Mouse (Mus musculus): Measurements from ENCODE around the gene Slc25a19.

Slc25a19 gene

DNA sequence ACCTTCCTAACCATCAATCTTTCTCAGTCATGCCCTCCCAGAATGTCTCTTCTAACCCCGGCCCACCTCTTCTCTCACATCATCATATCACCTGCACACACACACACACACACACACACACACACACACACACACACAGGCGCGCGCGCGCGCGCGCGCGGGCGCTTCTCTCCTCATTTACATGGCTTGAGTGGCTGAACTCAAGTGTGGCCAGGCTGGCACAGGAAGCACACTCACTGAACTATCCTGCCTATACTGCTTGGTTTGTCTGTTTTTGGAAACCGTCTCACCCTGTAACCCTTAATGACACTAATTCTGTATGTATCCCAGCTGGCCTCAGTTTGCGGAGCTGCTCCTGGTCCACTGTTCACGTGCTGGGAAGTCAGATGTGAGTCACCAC, 27.4 kb downstream of the Slc25a19 start:
- DNase-seq (ENCODE audit: extremely low spot score, low spot score) = no peak

DNA sequence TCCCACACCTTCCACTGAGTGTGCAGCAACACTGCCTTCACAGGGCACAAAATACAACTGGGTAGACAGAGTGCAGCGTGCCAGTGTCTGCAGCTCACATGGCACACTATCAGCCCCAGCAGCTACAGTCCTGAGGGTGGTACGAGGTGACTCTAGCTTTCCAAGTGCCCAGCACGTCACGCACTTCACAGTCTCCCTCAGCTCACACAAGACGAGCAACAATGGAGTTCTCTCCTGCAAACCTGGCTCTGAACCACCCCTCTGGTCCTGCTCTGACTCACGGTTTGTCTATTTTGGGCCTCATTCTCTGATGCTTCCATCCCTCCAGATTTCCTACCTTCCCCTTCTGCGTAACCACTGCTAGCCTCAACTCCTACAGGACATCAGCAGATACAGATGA, 28.4 kb downstream of the Slc25a19 start:
- DNase-seq (ENCODE audit: extremely low spot score, low spot score) = no peak

DNA sequence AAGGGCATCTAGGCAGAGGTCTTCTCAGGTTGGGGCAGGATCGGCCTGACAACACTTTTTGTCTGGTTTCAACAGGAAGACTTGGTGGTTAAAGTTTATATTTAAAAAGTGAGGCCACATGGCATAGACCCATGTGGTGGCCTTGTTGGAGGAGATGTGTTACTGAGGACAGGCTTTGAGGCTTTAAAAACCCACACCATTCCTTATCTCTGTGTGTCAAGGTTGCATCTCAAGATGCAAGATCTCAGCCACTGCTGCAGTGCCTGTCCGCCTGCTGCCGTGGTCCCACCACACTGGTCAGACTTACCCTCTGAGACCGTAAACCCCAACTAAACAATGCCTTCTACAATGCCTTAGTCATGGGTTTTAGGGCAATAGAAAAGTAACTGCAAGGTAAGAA, 29.8 kb downstream of the Slc25a19 start:
- no peak for DNase-seq (ENCODE audit: extremely low spot score, low spot score)

DNA sequence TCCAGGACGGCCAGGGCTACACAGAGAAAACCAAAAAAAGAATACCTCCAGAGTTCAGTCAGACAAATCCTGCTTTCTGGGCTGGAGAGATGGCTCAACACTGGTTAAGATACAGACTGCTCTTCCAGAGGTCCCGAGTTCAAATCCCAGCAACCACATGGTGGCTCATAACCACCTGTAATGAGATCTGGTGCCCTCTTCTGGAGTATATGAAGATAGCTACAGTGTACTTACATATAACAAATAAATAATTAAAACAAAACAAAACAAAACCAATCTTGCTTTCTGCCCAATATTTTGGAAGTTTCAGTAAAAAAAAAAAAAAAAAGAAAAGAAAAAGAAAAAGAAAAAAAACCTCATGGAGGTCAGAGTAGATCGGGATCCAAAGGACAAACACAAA, 32.9 kb downstream of the Slc25a19 start:
- no peak for DNase-seq (ENCODE audit: extremely low spot score, low spot score)

DNA sequence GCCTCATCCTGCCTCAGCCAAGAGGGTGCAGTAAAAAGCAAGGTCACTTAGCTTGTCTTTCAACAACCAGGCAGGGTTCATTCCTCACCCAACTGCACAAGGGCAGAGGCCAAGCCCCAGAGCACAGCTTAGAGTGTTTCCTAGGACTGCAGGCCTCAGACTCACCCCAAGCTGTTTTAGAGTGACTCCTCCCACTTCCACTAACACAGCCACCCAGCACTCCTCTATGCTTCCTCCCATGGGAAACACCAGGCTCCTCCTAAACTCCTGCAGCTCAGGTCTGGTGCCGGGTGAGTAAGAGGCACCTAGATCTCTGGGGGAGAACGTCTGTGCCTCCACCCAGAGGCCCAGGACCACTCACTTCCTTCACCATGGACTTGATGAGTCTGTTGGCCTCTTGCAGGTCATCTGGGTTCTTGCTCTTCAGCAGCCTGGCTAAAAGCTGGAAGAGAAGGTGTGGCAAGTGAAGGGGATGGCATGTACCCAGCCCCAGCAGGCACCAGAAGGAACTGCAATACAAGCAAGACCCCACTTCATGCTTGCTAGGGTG, 37.5 kb downstream of the Slc25a19 start:
- no peak for DNase-seq (ENCODE audit: extremely low spot score, low spot score)

DNA sequence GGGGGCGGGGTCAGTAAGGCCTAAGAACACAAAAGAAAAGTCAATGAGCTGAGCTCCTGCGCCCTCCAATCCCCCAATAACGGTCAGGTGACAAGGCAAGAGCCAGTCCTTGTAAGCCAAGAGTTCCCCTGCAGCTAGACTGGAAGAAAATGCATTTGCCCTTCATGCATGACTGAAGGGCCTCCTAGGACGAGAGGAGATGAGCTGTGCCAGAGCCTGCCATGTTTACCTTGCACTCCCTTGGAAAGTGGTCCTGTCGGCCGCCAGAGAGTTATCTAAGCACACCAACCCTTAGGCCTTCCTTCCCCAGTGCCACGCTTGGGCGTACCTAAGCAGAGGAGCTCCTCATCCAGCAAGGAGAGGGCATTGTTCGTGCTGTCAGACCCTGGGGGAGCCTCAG, 40.1 kb downstream of the Slc25a19 start:
- no peak for DNase-seq (ENCODE audit: extremely low spot score, low spot score)

DNA sequence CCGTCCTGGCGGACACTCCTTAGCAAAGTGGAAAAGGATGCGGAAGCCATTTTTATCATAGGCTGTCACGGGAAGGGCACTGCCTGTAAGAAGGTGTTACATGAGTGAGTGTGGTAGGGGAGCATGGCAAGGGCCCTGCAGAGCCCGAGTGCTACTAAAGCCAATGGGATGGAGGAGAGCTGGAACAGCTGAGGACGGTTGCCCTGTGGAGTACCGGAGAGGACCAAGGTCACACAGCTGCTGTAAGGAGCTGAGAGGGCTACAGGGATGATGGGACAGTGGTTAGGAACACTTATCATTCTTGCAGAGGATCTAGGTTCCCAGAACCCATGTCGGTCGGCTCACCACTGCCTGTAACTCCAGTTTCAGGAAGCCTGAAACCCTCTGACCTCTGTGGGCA, 41.7 kb downstream of the Slc25a19 start:
- DNase-seq (ENCODE audit: extremely low spot score, low spot score) = no peak

DNA sequence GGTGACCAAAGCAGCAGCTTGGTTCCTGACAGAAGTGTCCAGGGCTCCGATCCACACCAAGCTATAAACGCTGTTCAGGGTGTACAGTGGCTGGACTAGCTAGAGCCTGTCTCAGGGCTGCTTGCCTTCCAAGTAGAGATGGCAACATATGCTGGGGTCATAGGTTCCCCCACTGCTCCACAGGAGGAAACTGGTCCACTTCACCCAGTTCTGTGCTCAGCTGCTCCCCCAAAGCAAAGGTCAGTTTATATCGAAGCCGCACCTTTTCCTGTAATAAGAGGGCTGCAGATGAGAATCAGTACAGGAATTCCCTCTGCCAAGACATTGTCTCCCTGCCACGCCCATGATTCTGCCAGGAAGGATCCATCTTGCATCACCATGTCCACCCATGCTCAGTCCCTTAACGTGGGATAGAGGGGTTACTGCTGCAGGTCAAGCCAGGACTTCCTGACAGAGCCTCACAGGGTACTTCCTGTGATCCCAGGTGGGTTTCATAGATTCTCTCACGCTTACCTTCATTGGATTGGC, 42.5 kb downstream of the Slc25a19 start:
- DNase-seq (ENCODE audit: extremely low spot score, low spot score) = no peak

DNA sequence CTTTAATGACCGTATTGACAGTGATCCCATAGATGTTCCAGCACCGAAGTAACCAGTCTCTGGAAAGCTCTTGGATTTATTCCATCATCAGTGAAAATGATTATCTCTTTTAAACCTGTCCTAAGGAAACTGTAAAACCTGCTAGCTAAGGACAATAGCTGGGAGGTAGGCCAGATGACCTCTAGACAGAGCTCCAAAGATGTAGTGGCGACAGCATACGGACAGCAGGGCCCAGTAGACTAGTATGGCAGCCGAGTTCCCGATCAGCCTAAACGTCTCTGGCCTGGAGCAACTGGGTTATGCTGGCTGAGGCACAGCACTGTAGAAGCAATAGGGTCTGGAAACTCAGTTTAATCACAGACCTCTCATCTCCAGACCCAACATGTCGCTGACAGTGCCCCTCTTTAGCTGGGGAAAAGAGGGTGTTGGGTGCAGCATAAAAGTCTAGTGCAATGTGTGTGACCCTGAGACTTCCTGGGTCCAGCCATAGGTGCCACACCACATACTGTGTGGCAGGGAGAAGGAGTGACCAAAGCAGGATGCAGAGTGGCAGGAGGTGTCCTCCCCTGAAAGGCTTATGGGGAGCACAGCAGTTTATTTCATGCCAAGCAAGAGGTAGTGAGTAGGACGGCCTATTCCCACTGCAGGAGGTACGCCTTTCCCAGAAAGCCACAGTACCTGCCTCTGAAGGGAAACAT, 43.6 kb downstream of the Slc25a19 start:
- DNase-seq (ENCODE audit: extremely low spot score, low spot score) = no peak

DNA sequence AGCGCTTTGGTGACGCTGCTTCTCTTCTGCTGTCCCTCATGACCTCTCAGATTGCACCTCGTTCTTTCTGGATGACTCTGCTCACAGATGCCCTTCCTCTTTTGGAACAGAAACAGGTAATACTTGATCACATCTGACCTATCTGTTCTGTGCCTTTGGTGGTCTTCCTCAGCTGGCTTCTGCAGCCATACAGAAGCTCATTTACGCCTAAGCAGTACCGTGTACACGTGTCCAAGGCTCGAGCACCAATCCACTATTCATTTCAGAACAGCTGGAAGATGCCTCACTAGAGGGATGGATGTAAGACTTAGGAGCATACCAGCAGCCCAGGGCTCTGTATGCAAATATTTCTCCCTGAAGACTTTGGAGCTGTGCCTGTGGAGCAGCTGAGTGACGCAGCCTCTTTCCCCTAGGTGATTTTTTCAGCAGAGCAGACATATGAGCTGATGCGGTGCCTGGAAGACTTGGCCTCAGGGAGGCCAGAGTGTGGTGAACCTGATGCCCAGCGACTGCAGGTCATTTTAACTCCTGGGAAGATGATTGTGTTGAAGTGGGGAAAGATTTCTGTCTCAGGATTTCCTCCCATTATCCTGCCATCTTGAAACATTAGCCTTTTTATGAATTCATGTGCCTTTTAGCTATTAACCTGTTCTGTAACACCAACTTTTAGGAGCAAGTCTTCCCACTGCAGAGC, 45.0 kb downstream of the Slc25a19 start:
- no peak for DNase-seq (ENCODE audit: extremely low spot score, low spot score)

DNA sequence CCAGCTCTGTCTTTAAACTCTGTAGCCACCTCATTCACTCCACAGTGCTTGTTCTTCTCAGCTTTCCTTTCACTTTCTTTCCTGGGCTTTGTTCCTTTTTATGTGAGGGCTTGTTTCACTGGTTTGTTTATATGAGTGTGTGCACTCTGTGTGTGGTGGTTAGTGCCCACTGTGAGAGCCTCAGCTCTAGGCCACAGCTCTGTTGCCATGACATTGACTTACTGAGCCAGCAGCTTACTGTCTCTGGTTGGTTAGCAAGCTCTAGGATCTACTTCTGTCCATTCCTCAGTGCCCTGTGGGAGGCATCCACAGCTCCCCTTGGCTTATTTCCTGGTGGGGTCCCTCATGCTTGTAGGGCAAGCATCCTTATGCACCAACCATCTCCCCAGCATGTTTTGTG, 49.0 kb downstream of the Slc25a19 start:
- no peak for DNase-seq (ENCODE audit: extremely low spot score, low spot score)

DNA sequence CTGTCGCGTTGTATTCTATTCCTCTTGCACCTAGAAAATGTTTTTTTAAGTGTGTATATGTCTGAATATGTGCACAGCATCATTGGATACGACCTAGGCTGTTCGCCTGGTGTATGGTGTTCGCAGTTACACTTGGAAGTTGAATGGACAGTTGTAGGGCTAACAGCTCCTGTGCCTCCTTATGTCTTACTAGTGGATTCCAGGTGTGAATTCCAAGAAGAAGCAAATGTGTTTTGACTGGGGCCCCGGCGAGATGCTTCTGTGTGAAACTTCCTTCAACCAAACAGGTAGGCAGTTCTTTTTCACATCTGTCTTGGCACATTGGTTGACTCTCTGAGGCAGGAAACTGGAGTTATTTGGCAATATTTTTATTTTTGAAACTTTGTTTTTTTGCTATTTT, 63.1 kb downstream of the Slc25a19 start:
- no peak for DNase-seq (ENCODE audit: extremely low spot score, low spot score)
